Mouse (Mus musculus) kidney, postnatal 36 days (tissue): ENCODE data around the gene Kirrel3.

Experiments used
- DNase-seq, 2 experiments: peaks; one replicate each; pipeline ENCODE4 v3.0.0; 2021 to 2022; ENCODE audit warnings: mixed read lengths in 2 of 2

The Kirrel3 gene

GRCm38 (mm10) chr9:34837700-34838462 is 352.2 kb downstream of the Kirrel3 start:
- peak; percentile 4 to 58 for DNase-seq

GRCm38 (mm10) chr9:34843275-34843965 is 357.7 kb downstream of the Kirrel3 start:
- DNase-seq, result no peak

GRCm38 (mm10) chr9:34846440-34846839 is 360.7 kb downstream of the Kirrel3 start:
- DNase-seq, result no peak

GRCm38 (mm10) chr9:34847664-34848063 is 362.0 kb downstream of the Kirrel3 start:
- DNase-seq, result peak in 1 of 2 experiments; percentile 32

- DNase-seq, result no peak
Observed at GRCm38 (mm10) chr9:34851136-34851535, 365.4 kb downstream of the Kirrel3 start.

- DNase-seq, result peak in 1 of 2 experiments; percentile 44
Observed at GRCm38 (mm10) chr9:34857575-34857974, 371.9 kb downstream of the Kirrel3 start.

GRCm38 (mm10) chr9:34858071-34858470 is 372.4 kb downstream of the Kirrel3 start:
- no peak for DNase-seq

GRCm38 (mm10) chr9:34860934-34861333 is 375.2 kb downstream of the Kirrel3 start:
- no peak for DNase-seq

GRCm38 (mm10) chr9:34861775-34862174 is 376.1 kb downstream of the Kirrel3 start:
- DNase-seq, result peak; percentile 16 to 66

- DNase-seq, result no peak
Observed at GRCm38 (mm10) chr9:34865606-34866005, 379.9 kb downstream of the Kirrel3 start.

GRCm38 (mm10) chr9:34871316-34871966 is 385.7 kb downstream of the Kirrel3 start:
- no peak for DNase-seq

- DNase-seq, result no peak
Observed at GRCm38 (mm10) chr9:34875238-34875637, 389.5 kb downstream of the Kirrel3 start.

GRCm38 (mm10) chr9:34877186-34877585 is 391.5 kb downstream of the Kirrel3 start:
- DNase-seq, result no peak

- no peak for DNase-seq
Observed at GRCm38 (mm10) chr9:34877799-34878198, 392.1 kb downstream of the Kirrel3 start.

GRCm38 (mm10) chr9:34881750-34882149 is 396.1 kb downstream of the Kirrel3 start:
- DNase-seq, result no peak

GRCm38 (mm10) chr9:34882211-34882610 is 396.5 kb downstream of the Kirrel3 start:
- no peak for DNase-seq

GRCm38 (mm10) chr9:34883122-34883521 is 397.4 kb downstream of the Kirrel3 start:
- DNase-seq, result no peak

- no peak for DNase-seq
Observed at GRCm38 (mm10) chr9:34884325-34884724, 398.6 kb downstream of the Kirrel3 start.

- no peak for DNase-seq
Observed at GRCm38 (mm10) chr9:34884942-34885341, 399.2 kb downstream of the Kirrel3 start.

- no peak for DNase-seq
Observed at GRCm38 (mm10) chr9:34886746-34887145, 401.1 kb downstream of the Kirrel3 start.

GRCm38 (mm10) chr9:34887196-34887595 is 401.5 kb downstream of the Kirrel3 start:
- no peak for DNase-seq

- no peak for DNase-seq
Observed at GRCm38 (mm10) chr9:34888298-34888697, 402.6 kb downstream of the Kirrel3 start.

GRCm38 (mm10) chr9:34901216-34901615 is 415.5 kb downstream of the Kirrel3 start:
- DNase-seq, result no peak

- no peak for DNase-seq
Observed at GRCm38 (mm10) chr9:34901888-34902287, 416.2 kb downstream of the Kirrel3 start.
